Mouse (Mus musculus) ovary, postnatal 10 days (tissue): ENCODE measurements around the gene Edem3.
"Not testable (repeated sequence)": the region's sequence is repeated elsewhere in the genome, so short reads cannot be mapped to it uniquely, and the experiment has no call there.

Experiments used
- DNase-seq: peaks from one replicate; pipeline ENCODE4 v3.0.0; 2022; ENCODE audit warnings: low spot score

Gene Edem3

GRCm38 (mm10) chr1:151811456-151811855, 56.3 kb downstream of the Edem3 start:
- DNase-seq = no peak

GRCm38 (mm10) chr1:151812004-151812712, 57.0 kb downstream of the Edem3 start:
- no peak for DNase-seq

- no peak for DNase-seq
Measured at GRCm38 (mm10) chr1:151816051-151816450, 60.9 kb downstream of the Edem3 start.

GRCm38 (mm10) chr1:151819190-151819589, 64.0 kb downstream of the Edem3 start:
- no peak for DNase-seq

- peak; percentile 53 for DNase-seq
Measured at GRCm38 (mm10) chr1:151820457-151820856, 65.3 kb downstream of the Edem3 start.

GRCm38 (mm10) chr1:151825065-151825464, 69.9 kb downstream of the Edem3 start:
- DNase-seq = no peak

- DNase-seq = no peak
Measured at GRCm38 (mm10) chr1:151831791-151832190, 76.6 kb downstream of the Edem3 start.

GRCm38 (mm10) chr1:151835261-151835660, 80.1 kb downstream of the Edem3 start:
- DNase-seq = no peak

- DNase-seq = not testable (repeated sequence)
Measured at GRCm38 (mm10) chr1:151840345-151840744, 85.2 kb downstream of the Edem3 start.

GRCm38 (mm10) chr1:151845252-151845832, 90.2 kb downstream of the Edem3 start:
- no peak for DNase-seq

GRCm38 (mm10) chr1:151845926-151846782, 91.0 kb downstream of the Edem3 start:
- no peak for DNase-seq

- no peak for DNase-seq
Measured at GRCm38 (mm10) chr1:151848286-151848685, 93.1 kb downstream of the Edem3 start.

GRCm38 (mm10) chr1:151849993-151850608, 94.9 kb downstream of the Edem3 start:
- no peak for DNase-seq

GRCm38 (mm10) chr1:151851051-151851848, 96.1 kb downstream of the Edem3 start:
- no peak for DNase-seq

- DNase-seq = no peak
Measured at GRCm38 (mm10) chr1:151851976-151852375, 96.8 kb downstream of the Edem3 start.

GRCm38 (mm10) chr1:151855561-151855960, 100.4 kb downstream of the Edem3 start:
- DNase-seq = no peak

GRCm38 (mm10) chr1:151858474-151858873, 103.3 kb downstream of the Edem3 start:
- DNase-seq = no peak

GRCm38 (mm10) chr1:151861334-151861995, 106.3 kb downstream of the Edem3 start:
- DNase-seq = no peak

GRCm38 (mm10) chr1:151862109-151862508, 106.9 kb downstream of the Edem3 start:
- DNase-seq = no peak

GRCm38 (mm10) chr1:151863135-151863796, 108.1 kb downstream of the Edem3 start:
- no peak for DNase-seq

- DNase-seq = no peak
Measured at GRCm38 (mm10) chr1:151863797-151864147, 108.6 kb downstream of the Edem3 start.
